Mouse (Mus musculus): ENCODE data around the gene Pde7b. TPM values are rescaled to one million over a fixed set of nuclear protein-coding genes. Genes with fewer than 3 reads are reported as not detected.

Gene Pde7b
- polyA plus RNA-seq, 1 experiment from 2014 or later, result 2.1 TPM

- peak; percentile 36 for DNase-seq (ENCODE audit: low spot score)
- Histone ChIP-seq H3K27ac (peak overlapping the region; percentile 66), H3K4me3 (replicated peaks; ENCODE audit: low read depth, low read length) (no peak overlapping the region), H3K4me2 (ENCODE audit: low read length) (no peak overlapping the region), H3K4me1 (replicated peaks; ENCODE audit: insufficient read depth, low read length) (peaks cover 3% of the 10 kb centered on the region; the same call in 1 of the 2 replicates), H3K9me3 (replicated peaks; ENCODE audit: low read length) (no peaks in the 10 kb centered on the region), H3K9ac (ENCODE audit: low read depth, low read length) (no peak overlapping the region), H3K36me3 (ENCODE audit: insufficient read depth, low read length) (no peaks in the 10 kb centered on the region), H3K27me3 (ENCODE audit: insufficient read depth, low read length) (no peaks in the 10 kb centered on the region)
- 44% methylated on average over 8 of the region's 8 CpGs for WGBS
- ATAC-seq (replicated peaks; ENCODE audit: low FRiP score, low read depth), result peak; percentile 59; the same call in 1 of the 2 replicates
- TF ChIP-seq CTCF (IDR thresholded peaks at IDR 0.05; ENCODE audit: low read depth), result no peak
Observed at GRCm38 (mm10) chr10:20621661-20622454, 103.0 kb downstream of the Pde7b start.

- ATAC-seq (replicated peaks; ENCODE audit: low FRiP score, low read depth), result no peak
- no peaks in the 10 kb centered on the region for H3K9me3 ChIP-seq (replicated peaks; ENCODE audit: low read length)
- no peak overlapping the region for H3K4me3 ChIP-seq (replicated peaks; ENCODE audit: low read depth, low read length)
- H3K36me3 ChIP-seq (ENCODE audit: insufficient read depth, low read length), result no peaks in the 10 kb centered on the region
- no peaks in the 10 kb centered on the region for H3K27me3 ChIP-seq (ENCODE audit: insufficient read depth, low read length)
- WGBS, result 49% methylated on average over 2 of the region's 2 CpGs
- no peak overlapping the region for H3K9ac ChIP-seq (ENCODE audit: low read depth, low read length)
- no peak overlapping the region for H3K27ac ChIP-seq
- no peak overlapping the region for H3K4me2 ChIP-seq (ENCODE audit: low read length)
- no peaks in the 10 kb centered on the region for H3K4me1 ChIP-seq (replicated peaks; ENCODE audit: insufficient read depth, low read length)
- TF ChIP-seq CTCF (IDR thresholded peaks at IDR 0.05; ENCODE audit: low read depth), result no peak
- no peak for DNase-seq (ENCODE audit: low spot score)
Observed at GRCm38 (mm10) chr10:20606007-20606406, 118.9 kb downstream of the Pde7b start.

- ATAC-seq (replicated peaks; ENCODE audit: low FRiP score, low read depth) (no peak), DNase-seq (ENCODE audit: low spot score) (peak; percentile 19)
- no peak for TF ChIP-seq CTCF (IDR thresholded peaks at IDR 0.05; ENCODE audit: low read depth)
- Histone ChIP-seq H3K36me3 (ENCODE audit: insufficient read depth, low read length) (no peaks in the 10 kb centered on the region), H3K4me2 (ENCODE audit: low read length) (no peak overlapping the region), H3K4me1 (replicated peaks; ENCODE audit: insufficient read depth, low read length) (0 out of 2 replicates have a peak, but pooled peaks cover 5% of the 10 kb centered on the region), H3K9ac (ENCODE audit: low read depth, low read length) (no peak overlapping the region), H3K27me3 (ENCODE audit: insufficient read depth, low read length) (no peaks in the 10 kb centered on the region), H3K9me3 (replicated peaks; ENCODE audit: low read length) (no peaks in the 10 kb centered on the region), H3K4me3 (replicated peaks; ENCODE audit: low read depth, low read length) (no peak overlapping the region), H3K27ac (no peak overlapping the region)
- WGBS, result 57% methylated on average over 5 of the region's 5 CpGs
Observed at GRCm38 (mm10) chr10:20595107-20595810, 129.6 kb downstream of the Pde7b start.

- no peaks in the 10 kb centered on the region for H3K9me3 ChIP-seq (replicated peaks; ENCODE audit: low read length)
- 47% methylated on average over 5 of the region's 5 CpGs for WGBS
- no peaks in the 10 kb centered on the region for H3K36me3 ChIP-seq (ENCODE audit: insufficient read depth, low read length)
- ATAC-seq (replicated peaks; ENCODE audit: low FRiP score, low read depth), result no peak
- no peaks in the 10 kb centered on the region for H3K27me3 ChIP-seq (ENCODE audit: insufficient read depth, low read length)
- H3K4me1 ChIP-seq (replicated peaks; ENCODE audit: insufficient read depth, low read length), result no peaks in the 10 kb centered on the region
- H3K4me2 ChIP-seq (ENCODE audit: low read length), result no peak overlapping the region
- TF ChIP-seq CTCF (IDR thresholded peaks at IDR 0.05; ENCODE audit: low read depth), result no peak
- no peak for DNase-seq (ENCODE audit: low spot score)
- no peak overlapping the region for H3K27ac ChIP-seq
- H3K4me3 ChIP-seq (replicated peaks; ENCODE audit: low read depth, low read length), result no peak overlapping the region
- no peak overlapping the region for H3K9ac ChIP-seq (ENCODE audit: low read depth, low read length)
Observed at GRCm38 (mm10) chr10:20594015-20594414, 130.9 kb downstream of the Pde7b start.

- no peak overlapping the region for H3K4me2 ChIP-seq (ENCODE audit: low read length)
- no peaks in the 10 kb centered on the region for H3K27me3 ChIP-seq (ENCODE audit: insufficient read depth, low read length)
- no peaks in the 10 kb centered on the region for H3K4me1 ChIP-seq (replicated peaks; ENCODE audit: insufficient read depth, low read length)
- WGBS, result 61% methylated on average over 7 of the region's 7 CpGs
- no peak overlapping the region for H3K9ac ChIP-seq (ENCODE audit: low read depth, low read length)
- H3K27ac ChIP-seq, result no peak overlapping the region
- DNase-seq (ENCODE audit: low spot score), result peak; percentile 25
- TF ChIP-seq CTCF (IDR thresholded peaks at IDR 0.05; ENCODE audit: low read depth), result no peak
- H3K9me3 ChIP-seq (replicated peaks; ENCODE audit: low read length), result no peaks in the 10 kb centered on the region
- ATAC-seq (replicated peaks; ENCODE audit: low FRiP score, low read depth), result no peak
- H3K36me3 ChIP-seq (ENCODE audit: insufficient read depth, low read length), result no peaks in the 10 kb centered on the region
- H3K4me3 ChIP-seq (replicated peaks; ENCODE audit: low read depth, low read length), result no peak overlapping the region
Observed at GRCm38 (mm10) chr10:20590100-20590499, 134.8 kb downstream of the Pde7b start.

- Histone ChIP-seq H3K9ac (ENCODE audit: low read depth, low read length) (no peak overlapping the region), H3K4me1 (replicated peaks; ENCODE audit: insufficient read depth, low read length) (no peaks in the 10 kb centered on the region), H3K27ac (no peak overlapping the region), H3K27me3 (ENCODE audit: insufficient read depth, low read length) (no peaks in the 10 kb centered on the region), H3K4me3 (replicated peaks; ENCODE audit: low read depth, low read length) (no peak overlapping the region), H3K4me2 (ENCODE audit: low read length) (no peak overlapping the region), H3K9me3 (replicated peaks; ENCODE audit: low read length) (no peaks in the 10 kb centered on the region), H3K36me3 (ENCODE audit: insufficient read depth, low read length) (no peaks in the 10 kb centered on the region)
- no peak for TF ChIP-seq CTCF (IDR thresholded peaks at IDR 0.05; ENCODE audit: low read depth)
- DNase-seq (ENCODE audit: low spot score), result no peak
- WGBS, result 91% methylated on average over 4 of the region's 4 CpGs
- no peak for ATAC-seq (replicated peaks; ENCODE audit: low FRiP score, low read depth)
Observed at GRCm38 (mm10) chr10:20585959-20586358, 138.9 kb downstream of the Pde7b start.

All from kidney, postnatal 0 days (tissue).